ENCODE assay signal across 8 mouse cellular contexts in the genomic region with DNA sequence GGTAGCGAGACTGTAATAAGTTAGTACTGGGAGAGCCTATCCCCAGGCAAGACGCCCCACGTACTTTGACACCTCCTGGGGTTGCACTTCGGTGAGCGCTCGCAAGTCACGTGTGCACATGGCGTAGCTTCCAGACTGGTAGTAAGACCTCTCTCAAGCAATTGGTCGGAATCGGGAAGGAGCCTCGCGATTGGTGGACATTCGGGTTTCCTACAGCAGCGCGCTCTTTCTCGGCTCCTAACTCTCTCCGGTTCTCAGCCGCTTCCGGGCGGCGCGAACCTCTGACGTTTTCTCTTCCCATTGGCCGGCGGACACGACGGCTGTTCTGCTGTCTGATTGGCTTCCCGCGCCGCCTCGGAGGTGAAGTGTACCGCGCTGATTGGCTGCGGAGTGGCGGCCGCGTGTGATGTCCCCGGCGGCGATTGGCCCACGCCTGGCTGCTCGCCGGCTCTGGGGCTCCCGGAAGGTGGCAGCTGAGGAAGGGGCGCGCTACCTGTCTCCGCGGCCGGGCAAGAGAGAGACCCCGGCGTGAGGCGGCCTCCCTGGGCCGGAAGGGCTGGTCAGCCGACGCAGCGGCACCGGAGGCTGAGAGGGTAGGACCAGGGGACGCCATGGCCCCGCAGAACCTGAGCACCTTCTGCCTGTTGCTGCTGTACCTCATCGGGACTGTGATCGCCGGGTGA. TPM values are rescaled to one million over a fixed set of nuclear protein-coding genes. Genes with fewer than 3 reads are reported as not detected.
A peak's percentile ranks its signal among the peaks of the same experiment; 100 is the strongest.
DNase-seq lines count a peak whose midpoint lies in the region; ATAC-seq and TF ChIP-seq lines count a peak whose summit lies in the region.

Gene Tbccd1 (minus strand): TSS at position 239 of the 683 bp plus-strand sequence.
Gene Dnajb11 (plus strand): TSS at position 415 of the 683 bp plus-strand sequence.

- H3K27ac ChIP-seq in hindbrain, embryonic 10.5 days: peak within 1 kb of the TSS; percentile 93
- H3K27ac ChIP-seq in lung, postnatal 0 days (ENCODE audit: low read length): peak within 1 kb of the TSS; percentile 87

- no peaks in the 10 kb centered on the region for H3K9me3 ChIP-seq in hindbrain, embryonic 10.5 days
- H3K9me3 ChIP-seq in lung, postnatal 0 days (ENCODE audit: low read length): no peaks in the 10 kb centered on the region

- no peak for TF ChIP-seq CTCF in lung, postnatal 0 days (IDR thresholded peaks at IDR 0.05)

- no peaks in the 10 kb centered on the region for H3K27me3 ChIP-seq in hindbrain, embryonic 10.5 days (ENCODE audit: insufficient read depth, poor library complexity, severe bottlenecking)
- H3K27me3 ChIP-seq in lung, postnatal 0 days (replicated peaks; ENCODE audit: insufficient read depth, low read length): no peaks in the 10 kb centered on the region

- peak; percentile 99 for ATAC-seq in frontal cortex, adult (ENCODE audit: low TSS enrichment)
- peak; percentile 99 for ATAC-seq in lung, postnatal 0 days

- peaks cover 23% of the 10 kb centered on the region for H3K4me1 ChIP-seq in hindbrain, embryonic 10.5 days (replicated peaks)
- H3K4me1 ChIP-seq in lung, postnatal 0 days (ENCODE audit: insufficient read depth, low read depth, low read length): peaks cover 12% of the 10 kb centered on the region; the same call in 1 of the 2 replicates

- peak within 1 kb of the TSS; percentile 94 for H3K9ac ChIP-seq in lung, postnatal 0 days (replicated peaks; ENCODE audit: low read depth)

- H3K4me3 ChIP-seq in hindbrain, embryonic 10.5 days: peak within 1 kb of the TSS; percentile 98
- peak within 1 kb of the TSS; percentile 97 for H3K4me3 ChIP-seq in lung, postnatal 0 days (ENCODE audit: low read depth, low read length)

- DNase-seq in MN1 (ENCODE audit: low spot score): peak; percentile 97
- DNase-seq in cerebellum, adult 9-10 months: peak; percentile 98
- peak; percentile 99 for DNase-seq in hindbrain, embryonic 10.5 days (ENCODE audit: low spot score)
- peak; percentile 99 for DNase-seq in layer of hippocampus, adult 9-11 months
- peak; percentile 100 for DNase-seq in lung, postnatal 0 days (ENCODE audit: low spot score)
- peak; percentile 97 for DNase-seq in ovary, postnatal 14 days (ENCODE audit: low spot score)
- peak; percentile 98 for DNase-seq in thymus, postnatal 14 days

- peaks cover 30% of the 10 kb centered on the region for H3K36me3 ChIP-seq in hindbrain, embryonic 10.5 days
- H3K36me3 ChIP-seq in lung, postnatal 0 days (ENCODE audit: insufficient read depth, low read length): 0 out of 2 replicates have a peak, but pooled peaks cover 4% of the 10 kb centered on the region

- under 1% methylated on average over 62 of the region's 62 CpGs for WGBS in hindbrain, embryonic 10.5 days
- WGBS in lung, postnatal 0 days: under 1% methylated on average over 61 of the region's 62 CpGs

- H3K4me2 ChIP-seq in lung, postnatal 0 days (replicated peaks; ENCODE audit: low read depth, low read length): peak within 1 kb of the TSS; percentile 88

- peak; percentile 40; the same call in 1 of the 2 replicates for TF ChIP-seq EP300 in lung, postnatal 0 days (IDR thresholded peaks at IDR 0.05)

RNA-seq across cellular contexts. Expression of gene Tbccd1, which starts in this region (rescaled TPM):
- 32.3 and 37.6 TPM in 2 replicates for polyA plus RNA-seq in hindbrain, embryonic 10.5 days (2016; fragmentation: Nextera tagmentation; extraction: Ambion mirVana)
- 15.3 and 16.0 TPM in 2 replicates for polyA plus RNA-seq in lung, postnatal 0 days (2015; fragmentation: Nextera tagmentation; extraction: Ambion mirVana)

RNA-seq across cellular contexts. Expression of gene Dnajb11, which starts in this region (rescaled TPM):
- polyA plus RNA-seq in hindbrain, embryonic 10.5 days (2016; fragmentation: Nextera tagmentation; extraction: Ambion mirVana): 93.2 and 98.3 TPM in 2 replicates
- 82.8 and 86.9 TPM in 2 replicates for polyA plus RNA-seq in lung, postnatal 0 days (2015; fragmentation: Nextera tagmentation; extraction: Ambion mirVana)

Comparison
In these comparisons a context has a peak if more than half of its experiments do, and no peak if none do; other contexts are left out.
1. Peak in every context shown above with its lines: DNase-seq, ATAC-seq, H3K4me3 ChIP-seq and H3K27ac ChIP-seq.